Mouse (Mus musculus) cerebellum, adult 2 months (tissue): ENCODE data around the gene Guca2b. TPM values are rescaled to one million over a fixed set of nuclear protein-coding genes. Genes with fewer than 3 reads are reported as not detected.

Experiments
- DNase-seq, 2 experiments: peaks; one replicate each; pipeline ENCODE4 v3.0.0; 2021
- H3K27ac ChIP-seq: fragments of 200-500 bp; 2 replicates; pipeline ENCODE4 v1.5.1; 2012; ENCODE audit warnings: low read length, control low read depth, inconsistent platforms; ENCODE audit not compliant: insufficient read depth
- H3K27me3 ChIP-seq: fragments of 200-500 bp; 2 replicates; pipeline ENCODE4 v1.6.1; 2012; ENCODE audit warnings: inconsistent platforms, mild to moderate bottlenecking, low read length, moderate library complexity; ENCODE audit not compliant: control insufficient read depth, insufficient read depth
- H3K4me1 ChIP-seq: fragments of 200-500 bp; 2 replicates; pipeline ENCODE4 v1.6.1; 2011; ENCODE audit warnings: low read length; ENCODE audit not compliant: control insufficient read depth, insufficient read depth
- H3K4me3 ChIP-seq: fragments of 200-500 bp; replicated peaks from 2 replicates; pipeline ENCODE3; 2011; ENCODE audit warnings: mild to moderate bottlenecking, low read depth, low read length, control low read depth; ENCODE audit not compliant: insufficient read depth
- CTCF ChIP-seq: fragments of 200-500 bp; IDR thresholded peaks from 2 replicates; pipeline ENCODE4 v1.5.1; 2011; ENCODE audit warnings: low read depth, mild to moderate bottlenecking, control low read depth, low read length, moderate library complexity, borderline replicate concordance; ENCODE audit not compliant: insufficient read depth
- POLR2A ChIP-seq: fragments of 200-500 bp; IDR thresholded peaks from 2 replicates; pipeline ENCODE4 v1.6.1; 2011; ENCODE audit warnings: low read length, control low read depth, borderline replicate concordance; ENCODE audit not compliant: insufficient read depth
- WGBS: fragments of 180-500 bp; shearing (Covaris S2); methylation state at CpG from one replicate; pipeline ENCODE4 v1.1.7; 2018; 5-methylcytosine and 5-hydroxymethylcytosine counted together
- polyA plus RNA-seq: library from polyadenylated mRNA; depleted of rRNA; stranded (reverse); fragments of >200 nt; gene quantifications from 2 replicates; pipeline ENCODE4 v1.2.3, GENCODE M21; 2012

The Guca2b gene
- polyA plus RNA-seq, 1 experiment, result not detected

DNA sequence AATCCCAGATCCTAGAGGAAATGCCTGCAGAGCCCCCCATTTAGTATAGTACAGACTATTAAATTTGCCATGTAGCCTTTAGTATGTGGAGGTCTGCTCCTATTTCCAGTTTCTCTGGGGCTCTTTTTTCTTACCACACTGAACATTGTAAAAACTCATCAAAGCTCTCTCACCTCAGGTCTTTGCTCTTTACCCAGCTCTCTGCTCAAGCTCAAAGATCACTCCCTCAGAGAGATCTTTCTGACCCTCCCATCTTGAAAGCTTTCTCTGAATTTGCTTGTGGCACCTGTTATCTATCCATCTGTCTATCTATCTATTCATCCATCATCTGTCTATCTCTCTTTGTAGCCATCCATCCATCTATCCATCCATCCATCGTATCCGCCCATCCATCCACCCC, 6.4 kb upstream of the Guca2b start:
- WGBS, result 92% methylated on average over 2 of the region's 2 CpGs
- TF ChIP-seq CTCF, result no peak
- no peak for TF ChIP-seq POLR2A

DNA sequence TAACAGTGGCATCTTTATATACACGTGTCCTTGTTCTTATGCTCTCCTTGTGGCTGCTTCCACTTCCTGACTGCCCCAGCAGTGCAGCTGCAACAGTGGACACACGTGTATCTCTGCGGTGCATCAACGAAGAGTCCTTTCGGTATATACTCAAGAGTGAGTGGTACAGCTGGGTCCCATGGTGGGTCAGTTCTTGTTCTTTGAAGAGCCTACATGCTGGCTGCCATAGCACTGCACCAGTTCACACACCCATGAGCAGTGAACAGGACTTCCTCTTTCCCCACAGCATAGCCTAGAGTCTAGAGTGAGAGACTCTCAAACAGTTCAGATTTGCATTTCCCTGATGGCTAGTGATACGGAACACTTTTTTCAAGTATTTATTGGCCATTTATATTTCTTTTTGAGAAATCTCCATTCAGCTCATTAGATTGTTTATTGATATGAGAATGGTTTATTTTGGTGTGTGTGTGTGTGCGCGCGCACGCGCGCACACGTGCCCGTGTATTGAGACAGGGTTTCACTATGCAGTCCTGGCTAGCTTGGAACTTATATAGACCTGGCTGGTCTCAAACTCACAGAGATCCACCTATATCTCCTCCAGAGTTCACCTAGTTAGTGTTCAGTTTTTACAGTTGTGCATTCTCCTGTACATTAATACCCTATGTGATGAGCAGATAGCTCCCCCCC, 4.8 kb upstream of the Guca2b start:
- DNase-seq, result no peak
- TF ChIP-seq POLR2A (no peak), CTCF (no peak)
- Histone ChIP-seq H3K27ac (no peak overlapping the region), H3K4me1 (no peaks in the 10 kb centered on the region; the same call in 1 of the 2 replicates), H3K27me3 (no peaks in the 10 kb centered on the region), H3K4me3 (no peak overlapping the region)
- 97% methylated on average over 14 of the region's 14 CpGs for WGBS

More for the DNA sequence above, 6.4 kb upstream of the Guca2b start:
- no peaks in the 10 kb centered on the region for H3K27me3 ChIP-seq
- H3K27ac ChIP-seq, result no peak overlapping the region
- H3K4me3 ChIP-seq, result no peak overlapping the region
- H3K4me1 ChIP-seq, result no peaks in the 10 kb centered on the region; the same call in 1 of the 2 replicates
- no peak for DNase-seq

DNA sequence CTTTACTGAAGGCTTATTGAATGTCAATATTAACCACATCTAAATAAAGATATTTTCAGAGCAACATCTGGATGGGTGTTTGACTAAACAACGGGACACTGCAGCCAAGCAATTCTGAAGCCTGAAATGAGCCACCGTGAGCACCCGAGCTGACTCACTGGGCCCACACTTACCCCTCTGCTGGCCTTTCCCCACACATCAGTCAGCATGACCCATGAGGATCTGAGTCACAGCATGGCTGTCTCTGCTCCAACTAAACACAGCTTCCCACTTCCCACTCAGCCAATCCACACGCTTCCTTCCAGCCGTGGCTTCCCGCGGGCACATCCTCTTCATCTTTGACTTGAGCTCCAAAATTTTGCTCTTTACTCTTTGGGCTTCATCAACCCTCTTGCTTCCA, 4.2 kb upstream of the Guca2b start:
- no peak for DNase-seq
- Histone ChIP-seq H3K27me3 (no peaks in the 10 kb centered on the region), H3K27ac (no peak overlapping the region), H3K4me3 (no peak overlapping the region), H3K4me1 (no peaks in the 10 kb centered on the region; the same call in 1 of the 2 replicates)
- WGBS, result 84% methylated on average over 7 of the region's 7 CpGs
- TF ChIP-seq POLR2A, result no peak
- no peak for TF ChIP-seq CTCF

DNA sequence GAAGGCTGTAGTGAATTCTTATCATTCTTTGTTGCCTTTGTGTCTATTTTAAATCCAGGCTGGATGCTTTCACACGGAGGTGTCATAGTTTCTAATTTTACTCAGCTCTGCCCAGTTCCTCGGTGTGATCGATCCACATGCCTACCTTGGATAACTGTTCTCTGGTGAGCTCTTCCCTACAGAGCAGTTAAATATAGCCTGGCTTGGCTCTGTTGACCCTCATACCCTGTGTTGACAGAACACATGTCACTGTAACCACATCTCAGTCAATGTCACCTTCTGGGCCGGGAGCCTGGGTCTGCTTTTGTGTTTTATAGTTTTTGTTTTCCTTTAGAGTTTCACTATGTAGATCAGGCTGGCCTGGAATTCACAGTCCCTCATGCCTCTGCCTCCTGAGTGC, 3.4 kb upstream of the Guca2b start:
- Histone ChIP-seq H3K4me3 (no peak overlapping the region), H3K27ac (no peak overlapping the region), H3K27me3 (no peaks in the 10 kb centered on the region), H3K4me1 (no peaks in the 10 kb centered on the region; the same call in 1 of the 2 replicates)
- no peak for TF ChIP-seq POLR2A
- no peak for TF ChIP-seq CTCF
- DNase-seq, result no peak
- WGBS, result 22% methylated on average over 4 of the region's 4 CpGs

- H3K4me3 ChIP-seq, result no peak overlapping the region
- TF ChIP-seq POLR2A (no peak), CTCF (no peak)
- no peaks in the 10 kb centered on the region for H3K4me1 ChIP-seq
- no peak overlapping the region for H3K27ac ChIP-seq
- H3K27me3 ChIP-seq, result no peaks in the 10 kb centered on the region
- 87% methylated on average over 8 of the region's 8 CpGs for WGBS
- no peak for DNase-seq
Measured at GRCm38 (mm10) chr4:119660007-119660406, 1.3 kb upstream of the Guca2b start.

DNA sequence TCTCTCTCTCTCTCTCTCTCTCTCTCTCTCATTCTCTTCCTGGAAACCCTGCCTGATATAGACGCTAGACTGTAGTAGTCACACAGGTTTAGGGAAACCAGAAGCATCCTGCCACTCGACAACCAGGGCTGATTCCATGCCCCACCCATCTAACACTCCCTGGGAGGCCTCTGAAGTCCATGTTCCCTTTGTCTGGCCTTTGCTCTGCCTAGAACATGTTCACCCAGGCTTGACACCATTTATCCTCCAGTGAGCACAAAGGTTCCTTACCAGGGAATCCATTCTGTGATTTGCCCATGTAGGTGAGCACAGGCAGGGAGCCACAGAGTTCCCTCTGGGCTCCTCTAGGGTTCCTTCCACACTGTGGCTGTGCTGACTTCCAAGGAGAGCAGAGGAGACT, 508 bp downstream of the Guca2b start:
- Histone ChIP-seq H3K4me3 (no peak overlapping the region), H3K27ac (no peak overlapping the region), H3K27me3 (no peaks in the 10 kb centered on the region), H3K4me1 (no peaks in the 10 kb centered on the region)
- no peak for TF ChIP-seq POLR2A
- no peak for DNase-seq
- 59% methylated on average over 1 of the region's 2 CpGs for WGBS

DNA sequence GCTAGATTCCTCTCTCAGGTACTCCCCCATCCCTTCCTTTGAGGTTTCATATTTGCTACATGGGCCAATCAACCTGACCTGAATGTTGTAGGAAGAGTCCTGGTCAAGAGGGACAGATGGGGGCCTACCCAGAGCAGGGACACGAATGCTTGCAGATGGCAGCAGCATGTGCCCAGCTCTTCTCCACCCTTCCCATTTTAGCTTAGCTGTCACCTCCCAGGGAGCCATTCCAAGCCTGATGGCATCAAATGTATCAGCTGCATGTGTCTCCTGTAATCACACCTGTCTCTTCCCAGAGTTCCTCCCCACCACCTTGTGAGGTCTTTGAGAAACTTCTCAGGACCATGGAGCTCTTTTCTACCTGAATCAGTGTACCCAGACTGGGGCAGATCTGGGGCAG, 1.7 kb downstream of the Guca2b start:
- no peak for DNase-seq
- Histone ChIP-seq H3K4me1 (no peaks in the 10 kb centered on the region), H3K27me3 (no peaks in the 10 kb centered on the region), H3K4me3 (no peak overlapping the region), H3K27ac (no peak overlapping the region)
- WGBS, result 20% methylated on average over 1 of the region's 1 CpGs
- TF ChIP-seq CTCF, result no peak
- no peak for TF ChIP-seq POLR2A

DNA sequence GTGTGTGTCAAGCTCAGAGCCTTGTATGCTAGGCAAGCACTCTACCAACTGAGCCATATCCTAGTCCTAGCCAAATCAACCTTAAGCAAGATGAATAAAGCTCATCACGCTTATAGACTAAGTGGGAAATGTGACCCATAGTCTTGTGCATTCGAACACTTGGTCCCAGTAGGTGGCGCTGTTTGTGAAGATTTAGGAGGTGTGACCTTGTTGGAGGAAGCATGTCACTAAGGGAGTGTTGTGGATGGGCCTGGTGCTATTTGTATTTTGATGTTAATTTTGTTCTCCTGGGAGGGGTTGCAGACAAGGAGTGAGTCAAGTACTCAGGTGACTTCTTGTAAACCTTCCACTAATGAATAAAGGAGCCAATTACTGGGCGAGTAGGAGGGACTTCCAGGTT, 16.1 kb downstream of the Guca2b start:
- Histone ChIP-seq H3K4me1 (no peaks in the 10 kb centered on the region), H3K4me3 (no peak overlapping the region), H3K27ac (no peak overlapping the region), H3K27me3 (no peaks in the 10 kb centered on the region)
- TF ChIP-seq POLR2A (no peak), CTCF (no peak)
- DNase-seq, result no peak
- WGBS, result 92% methylated on average over 4 of the region's 4 CpGs
